Mouse (Mus musculus) urinary bladder, postnatal 25 days (tissue): Measurements from ENCODE around the gene Mast4.

ENCODE experiments used
- DNase-seq: peaks from one replicate; pipeline ENCODE4 v3.0.0; 2022; ENCODE audit warnings: low spot score

The Mast4 gene

GRCm38 (mm10) chr13:103196307-103196706 is 138.0 kb downstream of the Mast4 start:
- DNase-seq = no peak

GRCm38 (mm10) chr13:103195847-103196246 is 138.4 kb downstream of the Mast4 start:
- DNase-seq = no peak

GRCm38 (mm10) chr13:103183566-103183965 is 150.7 kb downstream of the Mast4 start:
- no peak for DNase-seq

GRCm38 (mm10) chr13:103181836-103182235 is 152.5 kb downstream of the Mast4 start:
- no peak for DNase-seq

- no peak for DNase-seq
These were observed 157.4 kb downstream of the Mast4 start for GRCm38 (mm10) chr13:103176871-103177270.

GRCm38 (mm10) chr13:103174431-103174830 is 159.9 kb downstream of the Mast4 start:
- DNase-seq = no peak

GRCm38 (mm10) chr13:103173545-103174182 is 160.6 kb downstream of the Mast4 start:
- DNase-seq = peak; percentile 62

GRCm38 (mm10) chr13:103151944-103152343 is 182.4 kb downstream of the Mast4 start:
- no peak for DNase-seq

GRCm38 (mm10) chr13:103151171-103151570 is 183.1 kb downstream of the Mast4 start:
- no peak for DNase-seq

GRCm38 (mm10) chr13:103150671-103151070 is 183.6 kb downstream of the Mast4 start:
- DNase-seq = no peak

GRCm38 (mm10) chr13:103149415-103149814 is 184.9 kb downstream of the Mast4 start:
- DNase-seq = no peak

GRCm38 (mm10) chr13:103144343-103144742 is 190.0 kb downstream of the Mast4 start:
- no peak for DNase-seq

- DNase-seq = no peak
These were observed 193.0 kb downstream of the Mast4 start for GRCm38 (mm10) chr13:103141304-103141703.

GRCm38 (mm10) chr13:103140051-103140450 is 194.2 kb downstream of the Mast4 start:
- DNase-seq = no peak

- DNase-seq = no peak
These were observed 196.0 kb downstream of the Mast4 start for GRCm38 (mm10) chr13:103138298-103138697.

GRCm38 (mm10) chr13:103135224-103135883 is 198.9 kb downstream of the Mast4 start:
- no peak for DNase-seq

GRCm38 (mm10) chr13:103131781-103132180 is 202.5 kb downstream of the Mast4 start:
- no peak for DNase-seq

GRCm38 (mm10) chr13:103129130-103129797 is 205.0 kb downstream of the Mast4 start:
- no peak for DNase-seq

- no peak for DNase-seq
These were observed 205.6 kb downstream of the Mast4 start for GRCm38 (mm10) chr13:103128729-103129128.

GRCm38 (mm10) chr13:103127594-103127993 is 206.7 kb downstream of the Mast4 start:
- no peak for DNase-seq

GRCm38 (mm10) chr13:103123716-103124115 is 210.6 kb downstream of the Mast4 start:
- no peak for DNase-seq

- no peak for DNase-seq
These were observed 212.2 kb downstream of the Mast4 start for GRCm38 (mm10) chr13:103121796-103122792.
